Mouse (Mus musculus) E14TG2a.4 (cell line): Measurements from ENCODE around the gene Ralgps1.

Source experiments
- CTCF ChIP-seq: conservative IDR thresholded peaks from 2 replicates; pipeline ENCODE4 v1.5.1; 2014; ENCODE audit warnings: low read length
- POU5F1 ChIP-seq: IDR thresholded peaks from 2 replicates; pipeline ENCODE4 v1.6.1; 2014; ENCODE audit warnings: low read length, borderline replicate concordance

- TF ChIP-seq CTCF = peak; percentile 97
- no peak for TF ChIP-seq POU5F1
Observed at GRCm38 (mm10) chr2:33328941-33329340, 42.3 kb downstream of the Ralgps1 start.
